Mouse (Mus musculus): ENCODE results near the gene Gm9821.
A peak's percentile ranks its signal among the peaks of the same experiment; 100 is the strongest.

Gm9821 gene

GRCm38 (mm10) chr2:91973416-91974135, 28.1 kb downstream of the Gm9821 start:
- no peak for DNase-seq

- peak; percentile 62 for DNase-seq
Measured at GRCm38 (mm10) chr2:91975581-91976541, 30.4 kb downstream of the Gm9821 start, which contains the start of gene Dgkz. TSS of gene Dgkz (minus strand) at chr2:91975864.

GRCm38 (mm10) chr2:91977960-91978359, 32.5 kb downstream of the Gm9821 start:
- no peak for DNase-seq

- DNase-seq = no peak
Measured at GRCm38 (mm10) chr2:91978547-91978946, 33.0 kb downstream of the Gm9821 start.

GRCm38 (mm10) chr2:91980245-91980644, 34.7 kb downstream of the Gm9821 start:
- DNase-seq = no peak

- DNase-seq = no peak
Measured at GRCm38 (mm10) chr2:91980830-91981229, 35.3 kb downstream of the Gm9821 start.

GRCm38 (mm10) chr2:91984439-91984838, 38.9 kb downstream of the Gm9821 start:
- no peak for DNase-seq

- DNase-seq = no peak
Measured at GRCm38 (mm10) chr2:91984906-91985525, 39.5 kb downstream of the Gm9821 start.

GRCm38 (mm10) chr2:91986071-91986470, 40.6 kb downstream of the Gm9821 start:
- no peak for DNase-seq

GRCm38 (mm10) chr2:91987542-91987941, 42.0 kb downstream of the Gm9821 start:
- DNase-seq = peak; percentile 79

GRCm38 (mm10) chr2:91989750-91990149, 44.2 kb downstream of the Gm9821 start:
- no peak for DNase-seq

GRCm38 (mm10) chr2:91993409-91993808, 47.9 kb downstream of the Gm9821 start:
- DNase-seq = no peak

- DNase-seq = no peak
Measured at GRCm38 (mm10) chr2:91996006-91996405, 50.5 kb downstream of the Gm9821 start.
